Mouse (Mus musculus) frontal cortex, adult (tissue): ENCODE measurements at regions not wholly inside any gene's neighbourhood (a gene's known extent, or its start where the extent isn't known, plus 50 kb on each side); places are given as distances from the start of the nearest gene placed in this dataset.
"Not testable (repeated sequence)": the region's sequence is repeated elsewhere in the genome, so short reads cannot be mapped to it uniquely, and the experiment has no call there.

Experiments used
- ATAC-seq: cut with Nextera tagmentation; 2 replicates; pipeline ENCODE4 v1.9.2; 2017; ENCODE audit warnings: mild to moderate bottlenecking, moderate library complexity, mixed read lengths; ENCODE audit not compliant: low TSS enrichment

DNA sequence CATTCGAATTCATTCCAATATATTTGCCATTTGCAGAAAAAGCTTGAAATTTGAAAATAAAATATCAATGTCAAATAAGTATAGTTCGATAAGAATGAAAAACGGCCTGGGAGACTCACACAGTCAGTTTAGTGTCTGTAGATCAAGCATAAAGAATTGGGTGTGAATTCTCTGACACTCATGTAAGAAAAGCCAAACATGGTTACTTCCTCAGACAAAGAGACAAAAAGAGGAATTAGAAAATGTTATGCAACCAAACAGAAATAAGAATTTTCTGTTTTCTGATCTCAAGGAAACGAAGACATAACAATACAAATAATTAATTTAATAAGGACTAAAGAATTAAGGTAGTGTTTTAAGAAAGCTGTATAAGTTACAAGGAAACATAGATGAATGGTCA lies 113.7 kb upstream of the Egfr start:
- ATAC-seq, result no peak

DNA sequence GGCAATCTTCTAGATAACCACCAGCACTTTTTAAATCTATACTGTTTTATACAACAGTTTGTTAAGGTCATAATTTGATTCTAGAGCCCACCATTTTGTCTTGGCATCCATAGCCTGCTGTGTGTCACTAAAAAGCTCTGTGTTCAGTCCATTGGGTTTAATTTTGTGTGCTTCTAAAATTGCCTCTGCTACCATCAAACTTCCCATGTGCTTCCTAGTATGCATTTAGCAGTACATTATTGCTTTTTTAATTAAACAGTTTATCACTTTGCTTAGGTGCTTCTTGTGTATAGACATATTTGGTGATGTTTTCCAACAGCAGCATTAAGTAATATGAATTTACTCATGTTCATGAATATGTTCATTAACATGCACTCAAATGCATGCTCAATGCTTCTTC lies 102.4 kb upstream of the Egfr start:
- ATAC-seq, result no peak

DNA sequence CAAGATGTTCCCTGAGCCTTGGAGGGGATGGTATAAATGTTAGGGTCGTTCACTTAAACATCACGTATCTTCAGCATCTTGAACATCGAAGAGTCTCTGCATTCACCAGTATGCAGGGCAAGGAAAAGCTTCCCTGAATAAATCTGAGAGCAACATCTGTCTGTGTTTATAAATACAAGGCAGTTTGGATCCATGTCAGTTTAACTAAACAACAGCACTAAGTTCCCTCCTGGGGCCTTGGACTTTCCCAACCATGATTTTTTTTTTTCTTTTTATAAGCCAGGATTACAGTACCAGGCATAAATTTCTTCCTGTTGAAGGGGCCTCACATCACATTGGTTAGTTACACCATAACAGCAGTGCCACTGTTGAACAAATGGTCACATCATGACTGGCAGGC lies 88.2 kb upstream of the Egfr start:
- no peak for ATAC-seq

DNA sequence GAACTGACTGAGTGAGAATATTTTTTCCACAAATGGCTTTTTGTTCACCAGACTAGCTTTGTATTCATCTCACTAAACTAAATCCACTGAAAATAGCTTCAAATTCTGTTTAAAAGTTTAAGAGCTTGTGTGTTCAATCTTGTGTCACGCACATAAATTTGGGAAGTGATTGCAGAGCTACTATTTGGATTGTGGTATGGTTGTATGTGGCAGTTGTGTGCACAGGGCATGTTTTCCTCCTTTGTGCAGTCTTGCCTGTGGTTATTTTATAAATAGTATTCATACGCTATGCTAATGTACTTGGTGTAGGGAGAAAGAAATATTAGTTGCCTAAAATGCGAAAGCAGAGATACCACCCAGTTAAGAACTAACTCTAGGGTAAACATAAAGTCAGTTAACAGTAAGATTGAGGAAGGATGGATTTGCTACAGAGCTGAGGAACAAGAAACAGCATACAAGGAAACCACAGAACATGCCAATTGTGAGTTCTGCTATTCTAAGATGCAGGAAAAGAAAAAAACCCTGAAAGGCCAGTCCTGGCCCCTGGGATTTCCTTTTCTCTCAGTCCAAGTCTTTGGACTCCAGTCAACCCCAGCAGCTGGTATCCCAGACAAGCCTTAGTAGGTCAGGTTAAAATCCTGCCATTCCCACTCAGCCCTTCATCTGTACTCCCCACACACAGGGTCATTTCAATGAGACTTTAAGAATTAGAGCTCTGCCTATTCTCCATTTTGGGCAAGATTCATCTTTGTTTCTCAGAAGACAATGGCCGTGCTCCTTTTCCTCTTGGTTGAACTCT lies 82.4 kb upstream of the Egfr start:
- ATAC-seq, result no peak

DNA sequence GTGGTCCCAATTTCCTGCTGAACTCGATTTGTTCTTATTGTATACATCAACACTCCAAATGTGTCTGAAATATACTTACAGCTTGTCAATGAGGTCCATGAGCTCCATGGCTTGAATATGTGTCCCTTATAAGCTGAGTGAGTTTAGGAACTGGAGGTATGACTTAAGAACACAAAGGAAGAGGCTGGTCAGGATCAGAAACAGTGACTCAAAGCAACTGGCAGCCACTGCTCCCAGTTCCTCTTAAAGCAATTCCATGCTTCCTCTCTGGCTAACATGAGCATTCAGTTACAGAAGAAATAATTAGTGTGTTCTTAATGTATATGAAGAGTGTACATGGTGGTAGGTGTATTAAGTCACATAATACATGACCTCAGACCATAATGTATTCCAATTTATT lies 81.7 kb upstream of the Egfr start:
- no peak for ATAC-seq

DNA sequence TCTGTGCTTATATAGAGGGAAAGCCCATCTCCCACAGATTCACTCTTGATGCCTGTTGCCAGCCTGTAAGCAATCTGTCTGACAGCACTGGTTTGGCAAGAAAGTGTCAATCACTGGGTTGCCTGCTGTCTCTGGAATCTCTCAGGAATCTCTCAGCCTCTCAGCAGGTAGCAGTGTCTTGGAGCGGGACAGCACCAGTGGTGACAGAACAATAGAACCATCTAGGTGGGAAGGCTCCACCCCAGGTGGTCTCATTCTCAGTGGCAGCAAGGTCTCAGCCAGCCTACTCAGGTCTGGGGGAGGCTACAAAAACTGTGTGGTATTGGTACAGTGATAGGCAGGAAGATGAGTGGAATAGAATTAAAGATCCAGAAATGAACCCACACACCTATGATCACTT lies 76.1 kb upstream of the Egfr start:
- ATAC-seq, result not testable (repeated sequence)

DNA sequence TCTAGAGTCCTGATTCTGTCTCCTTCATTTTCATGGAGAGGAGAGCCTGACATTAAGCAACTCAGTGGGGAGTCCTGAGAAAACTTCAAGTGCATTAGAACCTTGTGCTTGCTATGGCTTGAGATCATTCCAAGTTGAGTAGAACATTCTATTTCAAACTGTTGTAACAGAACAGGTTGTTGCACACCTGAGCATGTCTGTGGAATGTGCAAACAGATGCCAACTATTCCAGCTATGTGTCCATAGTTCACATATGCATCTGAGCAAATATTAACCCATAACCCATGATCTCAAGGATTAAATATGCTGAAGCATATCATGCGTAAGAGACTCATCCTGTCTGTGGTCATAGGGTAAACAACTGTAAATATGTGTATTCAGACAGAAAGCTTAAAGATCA lies 68.5 kb upstream of the Egfr start:
- ATAC-seq, result no peak

DNA sequence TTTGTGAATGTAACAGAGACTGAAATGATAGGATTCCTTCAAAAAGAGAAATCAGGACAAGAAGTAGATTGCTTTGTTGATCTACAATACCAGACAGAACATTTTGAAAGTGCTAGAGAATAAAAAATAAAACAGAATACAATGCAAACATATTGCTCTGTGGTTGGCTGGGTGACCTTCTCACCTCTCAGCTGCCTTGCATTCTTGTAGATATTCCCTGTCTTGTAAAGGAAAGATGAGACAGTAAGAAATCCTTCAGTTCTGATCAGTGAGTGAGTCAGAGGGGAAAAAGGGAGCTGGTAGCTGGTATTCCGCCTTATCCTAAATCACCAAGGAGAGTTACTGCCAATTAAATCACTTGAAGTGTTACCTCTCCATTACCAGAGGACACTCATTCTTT lies 56.4 kb upstream of the Egfr start:
- ATAC-seq, result no peak

DNA sequence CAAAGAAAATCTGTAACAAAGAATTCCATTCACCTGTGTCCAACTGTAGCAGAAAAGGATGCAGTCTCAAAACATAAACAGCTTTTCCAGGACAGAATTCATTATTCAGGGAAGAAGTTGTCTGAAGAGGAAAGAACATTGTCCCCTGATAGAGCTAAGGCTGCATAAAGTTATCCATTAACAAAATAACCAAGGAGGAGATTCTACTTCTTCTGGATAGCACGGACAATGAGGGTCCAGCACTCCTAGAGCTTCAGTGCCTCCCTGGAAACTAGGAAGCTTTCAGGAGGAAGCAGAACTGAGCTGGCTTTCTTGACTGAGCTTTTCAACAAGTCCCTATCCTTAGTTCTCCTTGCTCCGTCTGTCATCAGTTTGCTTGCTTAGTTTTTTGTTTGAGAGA lies 55.2 kb upstream of the Egfr start:
- no peak for ATAC-seq

DNA sequence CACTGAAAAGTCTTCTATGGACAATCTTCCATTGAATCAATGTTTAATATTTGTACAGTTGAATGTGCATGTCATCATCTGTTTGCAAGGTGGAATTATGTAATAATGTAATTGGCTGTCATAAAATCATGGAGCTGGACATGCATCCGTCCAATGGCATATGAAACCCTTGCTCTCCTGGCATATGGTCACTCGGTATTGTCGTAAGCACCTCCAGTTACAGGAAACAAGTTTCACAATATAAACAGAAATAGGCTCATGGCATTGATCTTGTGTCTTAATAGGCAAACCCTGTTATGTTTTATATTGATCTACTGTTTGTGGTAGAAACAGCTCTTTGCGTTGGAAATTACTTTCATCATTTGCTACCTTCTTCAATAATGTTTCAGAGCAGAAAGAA lies 50.2 kb upstream of the Egfr start:
- no peak for ATAC-seq
